Mouse (Mus musculus): ENCODE measurements around the gene Nhlh1.

DNA sequence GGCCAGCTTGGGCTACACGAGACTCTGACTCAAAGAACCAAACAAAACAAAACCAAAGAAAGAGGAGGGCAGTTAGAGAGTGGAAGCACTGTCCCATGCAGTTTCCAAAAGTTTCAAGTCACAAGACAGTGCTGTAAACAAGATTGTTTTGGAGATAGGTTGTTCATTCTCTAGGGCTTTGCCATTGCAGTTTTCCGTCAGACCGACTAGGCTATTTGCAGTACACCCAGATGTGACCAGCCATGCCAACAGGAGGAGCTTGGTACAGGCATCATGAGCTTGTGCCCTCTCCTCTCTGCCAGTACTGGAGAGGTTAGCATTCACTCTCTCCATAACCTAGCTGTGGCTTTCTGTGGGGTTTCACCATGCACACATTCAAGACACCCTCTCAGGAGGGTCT lies 36.1 kb upstream of the Nhlh1 start:
- TF ChIP-seq CTCF (conservative IDR thresholded peaks at IDR 0.05; ENCODE audit: low read length): no peak
- no peak for TF ChIP-seq NANOG (IDR thresholded peaks at IDR 0.05; ENCODE audit: borderline replicate concordance, low read length)

Data from E14TG2a.4 (cell line).